Mouse (Mus musculus): Measurements from ENCODE around the gene 2810408A11Rik.

GRCm38 (mm10) chr11:69919053-69919452 is 18.3 kb upstream of the 2810408A11Rik start:
- TF ChIP-seq POLR2A (IDR thresholded peaks at IDR 0.05; ENCODE audit: insufficient read depth, low read length): no peak
- no peak for TF ChIP-seq CTCF (IDR thresholded peaks at IDR 0.05; ENCODE audit: low read depth, low read length)
